Mouse (Mus musculus) kidney, postnatal 25 days (tissue): ENCODE results near the gene Fam131b.

Experiments used
- DNase-seq, 2 experiments: peaks; one replicate each; pipeline ENCODE4 v3.0.0; 2021; ENCODE audit warnings: mixed read lengths in 2 of 2

Gene Fam131b

GRCm38 (mm10) chr6:42326509-42326908 lies 2.1 kb upstream of the Fam131b start:
- DNase-seq = no peak

- peak; percentile 60 to 82 for DNase-seq
These were observed 796 bp upstream of the Fam131b start for GRCm38 (mm10) chr6:42325268-42325609.

- no peak for DNase-seq
These were observed 369 bp downstream of the Fam131b start for GRCm38 (mm10) chr6:42324067-42324481.

- no peak for DNase-seq
These were observed 924 bp downstream of the Fam131b start for GRCm38 (mm10) chr6:42323371-42324066.

GRCm38 (mm10) chr6:42318293-42318692 lies 6.2 kb downstream of the Fam131b start:
- no peak for DNase-seq

GRCm38 (mm10) chr6:42310427-42311053 lies 13.9 kb downstream of the Fam131b start:
- DNase-seq = no peak

GRCm38 (mm10) chr6:42309816-42310378 lies 14.5 kb downstream of the Fam131b start:
- peak; percentile 27 to 51 for DNase-seq

- no peak for DNase-seq
These were observed 25.1 kb downstream of the Fam131b start for GRCm38 (mm10) chr6:42299362-42299761.

GRCm38 (mm10) chr6:42295549-42296094 lies 28.8 kb downstream of the Fam131b start:
- DNase-seq = no peak

GRCm38 (mm10) chr6:42293327-42293726 lies 31.1 kb downstream of the Fam131b start:
- no peak for DNase-seq

GRCm38 (mm10) chr6:42287562-42287961 lies 36.9 kb downstream of the Fam131b start:
- no peak for DNase-seq

GRCm38 (mm10) chr6:42286448-42286847 lies 38.0 kb downstream of the Fam131b start, which contains the start of gene Clcn1:
Gene Clcn1 (plus strand): TSS chr6:42286685.
- DNase-seq = no peak

- no peak for DNase-seq
These were observed 41.4 kb downstream of the Fam131b start for GRCm38 (mm10) chr6:42282865-42283528.

GRCm38 (mm10) chr6:42276151-42276550 lies 48.3 kb downstream of the Fam131b start:
- DNase-seq = peak; percentile 43 to 60

- no peak for DNase-seq
These were observed 53.6 kb downstream of the Fam131b start for GRCm38 (mm10) chr6:42270817-42271216.

- DNase-seq = peak in 1 of 2 experiments; percentile 38
These were observed 58.8 kb downstream of the Fam131b start for GRCm38 (mm10) chr6:42265391-42266330.
